Mouse (Mus musculus): ENCODE results near the gene Wdr5b.

Wdr5b gene

DNA sequence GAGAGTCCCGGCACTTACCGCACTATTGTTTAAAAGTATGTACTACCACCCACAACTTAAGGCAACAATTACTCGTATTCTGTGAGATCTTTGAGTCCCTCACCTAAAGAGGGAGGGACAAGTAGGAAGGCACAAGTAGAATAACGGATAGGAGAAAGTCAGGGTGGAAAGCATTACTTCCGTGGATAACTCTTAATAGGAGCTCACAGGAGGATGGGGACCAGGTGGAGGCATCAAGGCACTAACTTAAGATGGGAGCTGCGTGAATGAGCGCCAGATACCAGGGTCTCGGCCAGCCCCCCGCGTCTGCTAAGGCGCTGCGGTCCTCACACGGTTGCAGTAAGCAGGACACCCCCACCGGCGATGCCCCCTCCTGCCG lies 30.1 kb downstream of the Wdr5b start:
- DNase-seq (ENCODE audit: low spot score): no peak

DNA sequence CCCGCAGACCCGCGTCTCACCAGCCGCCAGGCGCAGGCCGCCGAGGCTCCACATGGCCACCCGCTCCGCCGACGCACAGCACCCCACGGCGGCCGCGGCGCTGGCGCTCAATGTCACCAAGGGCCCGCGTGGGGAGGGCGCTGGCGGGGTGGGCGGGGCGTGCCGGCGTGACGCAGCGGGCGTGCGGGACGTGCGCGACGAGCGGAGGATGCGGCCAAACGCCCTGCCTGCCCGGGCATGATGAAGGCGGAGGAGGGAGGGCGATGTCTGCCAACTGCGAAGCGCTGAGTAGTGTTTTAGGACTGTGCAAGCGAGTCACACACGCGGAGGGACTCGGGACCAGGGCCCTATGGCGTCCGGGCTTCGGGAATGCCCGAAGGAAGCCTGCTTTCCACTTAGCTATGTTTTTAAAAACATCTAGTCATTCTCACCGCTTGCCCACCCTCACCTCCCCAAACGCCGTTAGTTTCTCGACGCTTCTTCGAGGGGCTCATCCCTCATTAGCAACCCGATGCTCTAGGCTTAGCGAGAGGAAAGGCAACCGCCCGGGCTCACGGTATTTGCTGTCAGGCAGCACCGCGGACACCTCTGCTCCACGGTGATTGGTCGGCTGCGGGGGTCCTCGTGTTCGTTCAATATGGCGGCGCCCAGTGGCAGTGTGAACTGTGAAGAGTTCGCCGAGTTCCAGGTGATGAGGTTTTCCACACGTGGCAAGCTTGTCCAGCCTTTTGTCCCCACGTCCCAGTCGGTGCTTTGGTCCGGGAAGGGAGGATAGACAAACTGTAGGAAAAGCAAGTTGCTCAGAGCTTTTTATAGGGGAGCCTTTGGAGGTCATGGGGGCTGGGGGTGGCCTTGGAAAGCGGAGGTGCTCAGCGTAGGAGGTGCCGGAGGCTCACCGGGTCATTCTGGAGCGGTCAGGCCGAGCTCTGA lies 30.7 kb downstream of the Wdr5b start, which contains the start of the genes Fam162a and Ccdc58:
TSS of gene Fam162a (minus strand) at position 145 of the 930 bp plus-strand sequence.
TSS of gene Ccdc58 (plus strand) at position 236 of the 930 bp plus-strand sequence.
- DNase-seq (ENCODE audit: low spot score): peak; percentile 94

DNA sequence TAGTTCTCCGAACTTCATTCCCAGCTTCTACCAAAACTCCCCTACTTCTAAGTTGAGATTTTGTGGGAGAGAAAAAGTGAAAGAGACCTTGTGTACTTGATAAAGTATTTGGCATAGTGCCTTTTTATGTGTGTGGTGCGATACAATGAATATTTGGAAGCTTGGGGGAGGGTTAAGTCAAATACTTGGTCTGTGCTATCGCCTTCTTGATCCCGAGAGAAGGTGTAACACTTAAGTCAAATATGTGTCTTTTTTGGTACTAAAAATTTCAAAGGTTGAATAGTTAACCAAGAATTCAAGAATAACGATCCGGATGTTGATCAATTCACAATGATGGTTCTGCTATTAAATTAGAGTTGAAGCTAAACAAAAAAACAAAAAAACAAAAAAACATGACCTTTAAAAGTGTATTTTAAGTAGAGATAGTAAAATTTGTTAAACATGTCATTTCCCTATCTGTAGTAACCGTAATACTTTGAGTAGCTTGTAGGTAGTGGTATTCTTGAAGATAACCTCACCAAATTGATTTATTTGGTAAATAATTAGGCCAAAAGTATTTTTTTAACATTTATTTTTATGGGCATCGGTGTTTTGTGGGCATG lies 31.5 kb downstream of the Wdr5b start:
- DNase-seq (ENCODE audit: low spot score): no peak

DNA sequence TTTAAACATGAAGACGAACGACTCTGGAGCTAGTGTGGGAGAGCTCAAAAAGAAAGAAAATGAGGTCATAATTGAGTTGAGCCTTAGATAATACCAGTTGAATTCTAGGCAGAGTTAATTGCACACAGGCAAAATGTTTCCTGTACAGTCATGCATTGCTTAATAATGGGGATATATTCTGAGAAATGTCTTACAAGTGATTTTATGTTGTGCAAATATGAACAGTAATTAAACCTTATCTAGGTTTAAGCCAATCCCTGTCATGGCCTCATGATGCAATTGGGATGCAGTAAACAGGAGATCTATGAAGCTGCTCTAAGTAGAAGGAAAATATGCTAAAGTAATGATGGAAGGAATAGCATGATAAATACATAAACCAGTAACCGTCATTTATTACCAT lies 33.8 kb downstream of the Wdr5b start:
- DNase-seq (ENCODE audit: low spot score): no peak

DNA sequence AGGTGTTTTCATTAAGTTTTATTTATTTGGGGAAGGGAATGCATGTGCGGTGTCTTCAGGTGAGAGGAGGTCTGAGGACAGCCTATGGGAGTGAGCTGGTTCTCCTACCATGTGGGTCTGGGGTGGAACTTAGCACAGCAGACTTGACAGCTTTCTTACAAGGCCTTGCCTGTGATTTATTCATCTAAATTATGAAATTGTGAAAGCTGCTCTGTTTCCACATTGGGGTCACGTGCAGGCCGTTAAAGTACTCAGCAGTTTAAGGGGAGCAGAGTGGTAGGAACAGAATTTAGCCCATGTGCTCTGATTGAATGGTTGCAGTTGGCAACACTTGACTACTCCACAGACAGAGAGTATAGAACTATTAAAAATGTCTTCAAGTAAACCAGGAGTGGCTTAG lies 38.9 kb downstream of the Wdr5b start:
- no peak for DNase-seq (ENCODE audit: low spot score)

DNA sequence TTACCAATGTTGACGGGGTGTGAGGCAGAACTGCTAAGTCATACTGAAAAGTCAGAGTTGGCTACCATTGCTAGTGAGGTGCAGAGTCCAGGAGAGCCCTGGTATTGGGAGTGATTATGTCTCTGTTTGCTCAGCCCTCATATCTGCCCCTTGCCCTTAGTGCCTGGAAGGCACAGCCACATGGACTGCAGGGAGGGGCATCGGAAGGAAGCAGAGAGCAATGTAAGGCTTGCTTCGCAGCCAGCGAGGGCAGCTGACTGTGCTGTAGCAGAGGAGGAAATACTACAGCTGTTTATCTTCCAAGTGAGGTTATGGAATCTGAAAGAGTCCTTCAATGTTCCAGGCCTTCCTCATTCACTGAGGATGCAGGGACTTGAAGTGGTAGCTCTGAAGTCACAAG lies 46.9 kb downstream of the Wdr5b start:
- no peak for DNase-seq (ENCODE audit: low spot score)

DNA sequence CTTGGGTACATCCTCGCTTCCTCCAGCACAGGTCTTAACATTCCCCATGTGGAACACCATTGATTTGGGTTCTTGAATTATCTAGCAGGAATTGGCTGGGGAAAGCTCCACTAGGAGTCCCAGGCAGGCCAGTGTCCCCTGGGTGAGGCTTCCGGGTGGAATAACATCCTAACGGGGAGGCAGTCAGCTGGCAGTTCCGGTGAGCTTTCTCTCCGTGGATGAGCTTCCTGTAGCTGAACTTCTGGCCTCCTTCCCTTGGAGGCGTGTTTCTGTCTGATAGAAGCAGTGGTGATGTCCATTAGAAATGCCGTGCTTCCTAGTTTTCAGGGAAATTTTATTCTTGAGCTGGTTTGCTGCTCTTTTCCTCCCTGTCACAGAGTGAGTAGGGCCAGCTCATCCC lies 48.1 kb downstream of the Wdr5b start:
- DNase-seq (ENCODE audit: low spot score): no peak

DNA sequence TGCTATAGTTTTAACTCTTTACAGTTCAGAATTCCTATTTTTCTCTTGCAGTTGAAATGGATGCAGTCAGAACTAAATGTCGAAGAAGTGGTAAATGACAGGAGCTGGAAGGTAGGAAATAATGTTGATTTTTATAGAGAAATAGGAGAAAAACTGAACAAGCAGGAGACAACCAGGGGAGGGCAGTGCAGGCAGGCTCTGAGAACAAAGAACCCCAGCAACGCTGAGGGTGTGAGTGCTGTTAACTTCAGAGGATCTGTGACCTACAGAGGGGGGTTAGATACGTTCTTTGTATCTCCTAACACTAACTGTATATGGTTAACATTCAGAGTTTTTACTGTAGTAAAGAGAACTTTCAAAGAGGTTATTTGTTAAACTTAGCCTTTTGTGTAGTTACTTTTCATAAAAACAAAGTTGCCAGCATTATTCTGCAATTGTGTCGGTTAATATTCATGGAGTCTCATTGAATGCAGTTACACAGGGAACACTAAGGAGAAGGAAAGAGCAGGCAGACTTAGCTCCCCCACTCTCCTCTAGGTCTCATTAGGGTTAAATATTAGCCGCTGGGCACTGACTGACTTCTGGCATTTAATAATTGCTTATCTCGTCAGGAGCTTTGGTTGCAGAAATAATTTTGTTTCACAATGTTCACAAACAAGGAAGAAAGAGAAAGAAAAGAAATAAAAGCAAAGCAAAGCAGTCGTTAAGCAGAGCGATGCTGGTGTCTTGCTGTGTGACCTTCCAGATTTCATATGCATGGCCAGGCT lies 49.0 kb downstream of the Wdr5b start:
- DNase-seq (ENCODE audit: low spot score): no peak

DNA sequence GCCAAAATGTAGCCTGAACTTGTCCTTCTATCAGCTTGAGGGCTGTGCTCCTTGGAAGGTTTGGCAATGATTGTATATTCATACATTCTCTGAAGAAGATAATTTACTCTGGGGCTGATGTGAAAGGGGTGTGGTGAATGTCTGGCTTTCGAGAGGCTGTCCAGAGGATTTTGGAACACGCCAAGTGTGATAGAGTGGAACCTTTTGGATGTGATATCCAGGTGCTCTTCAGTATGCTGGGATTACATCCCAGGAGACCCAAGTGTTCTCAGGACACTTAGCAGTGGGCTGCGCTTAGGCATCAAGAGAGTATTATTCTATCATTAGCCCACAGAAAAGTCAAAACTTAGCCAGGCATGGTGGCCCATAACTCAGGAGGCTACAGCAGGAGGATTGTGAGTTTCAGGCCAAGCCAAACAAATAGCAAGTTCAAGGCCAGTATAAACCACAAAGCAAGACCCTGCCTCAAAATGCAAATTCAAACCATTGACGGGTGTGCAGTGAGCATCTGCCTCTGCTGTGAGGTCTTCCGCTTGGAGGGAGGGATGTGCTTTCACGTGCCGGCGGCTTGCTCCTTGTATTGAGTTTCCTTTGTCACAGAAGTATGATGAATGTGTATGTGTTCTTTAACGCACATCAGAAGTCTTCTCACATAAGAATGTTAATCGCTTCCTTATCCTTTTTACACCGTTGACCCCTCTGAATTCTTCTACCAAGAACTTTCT lies 50.0 kb downstream of the Wdr5b start:
- DNase-seq (ENCODE audit: low spot score): no peak
